Mouse (Mus musculus): ENCODE data around the gene Tmem203. TPM values are rescaled to one million over a fixed set of nuclear protein-coding genes. Genes with fewer than 3 reads are reported as not detected.

Gene Tmem203
- total RNA-seq (2023) = 20.6 TPM

GRCm38 (mm10) chr2:25255284-25255779 lies at the start of gene Tmem203:
TSS of gene Tmem203 (plus strand) at chr2:25255439.

GRCm38 (mm10) chr2:25211121-25211670 lies 44.0 kb upstream of the Tmem203 start, which contains the start of gene Nelfb:
TSS of gene Nelfb (minus strand) at chr2:25211489.

GRCm38 (mm10) chr2:25214444-25214843 lies 40.8 kb upstream of the Tmem203 start, which contains the start of gene Stpg3:
TSS of gene Stpg3 (minus strand) at chr2:25214637.

GRCm38 (mm10) chr2:25218445-25218844 lies 36.8 kb upstream of the Tmem203 start, which contains the start of gene Fam166a:
TSS of gene Fam166a (plus strand) at chr2:25218745.

GRCm38 (mm10) chr2:25224492-25224765 lies 30.8 kb upstream of the Tmem203 start, which contains the start of gene Tubb4b:
TSS of gene Tubb4b (minus strand) at chr2:25224702.

GRCm38 (mm10) chr2:25234050-25234449 lies 21.2 kb upstream of the Tmem203 start, which contains the start of gene Slc34a3:
TSS of gene Slc34a3 (minus strand) at chr2:25234364.

GRCm38 (mm10) chr2:25236614-25237013 lies 18.6 kb upstream of the Tmem203 start, which contains the start of gene Rnf224:
TSS of gene Rnf224 (minus strand) at chr2:25236787.

GRCm38 (mm10) chr2:25242101-25242506 lies 13.1 kb upstream of the Tmem203 start, which contains the start of the genes Rnf208 and Cysrt1:
TSS of gene Rnf208 (plus strand) at chr2:25242255.
TSS of gene Cysrt1 (minus strand) at chr2:25242452.

GRCm38 (mm10) chr2:25246183-25247072 lies 8.8 kb upstream of the Tmem203 start, which contains the start of gene AL732309.1:
TSS of gene AL732309.1 (minus strand) at chr2:25246863.

GRCm38 (mm10) chr2:25262291-25262767 lies 7.1 kb downstream of the Tmem203 start, which contains the start of gene Tprn:
TSS of gene Tprn (plus strand) at chr2:25262618.

GRCm38 (mm10) chr2:25271827-25272511 lies 16.7 kb downstream of the Tmem203 start, which contains the start of the genes Ssna1 and Anapc2:
TSS of gene Ssna1 (minus strand) at chr2:25272438.
TSS of gene Anapc2 (plus strand) at chr2:25272478.

GRCm38 (mm10) chr2:25287927-25288649 lies 32.8 kb downstream of the Tmem203 start, which contains the start of gene Tmem210:
TSS of gene Tmem210 (plus strand) at chr2:25288145.

GRCm38 (mm10) chr2:25289651-25290050 lies 34.4 kb downstream of the Tmem203 start, which contains the start of gene Lrrc26:
TSS of gene Lrrc26 (plus strand) at chr2:25289915.

Other genes starting within 250 kb of the Tmem203 start
- gene Nsmf, start 201.1 kb upstream of the Tmem203 start, total RNA-seq (2023) = 22.7 TPM
- gene Entpd8, start 175.1 kb upstream of the Tmem203 start, total RNA-seq (2023) = not detected
- gene Noxa1, start 160.3 kb upstream of the Tmem203 start, total RNA-seq (2023) = not detected
- 3.3 TPM for gene Nrarp, start 74.7 kb upstream of the Tmem203 start, total RNA-seq (2023)
- 25.9 TPM for gene Tor4a, start 58.6 kb upstream of the Tmem203 start, total RNA-seq (2023)
- 68.2 TPM for gene Nelfb, start 44.0 kb upstream of the Tmem203 start, total RNA-seq (2023)
- gene Stpg3, start 40.8 kb upstream of the Tmem203 start, total RNA-seq (2023) = not detected
- not detected for gene Fam166a, start 36.7 kb upstream of the Tmem203 start, total RNA-seq (2023)
- gene Tubb4b, start 30.7 kb upstream of the Tmem203 start, total RNA-seq (2023) = 105 TPM
- not detected for gene Slc34a3, start 21.1 kb upstream of the Tmem203 start, total RNA-seq (2023)
- not detected for gene Rnf224, start 18.7 kb upstream of the Tmem203 start, total RNA-seq (2023)
- gene Rnf208, start 13.2 kb upstream of the Tmem203 start, total RNA-seq (2023) = not detected
- gene Cysrt1, start 13.0 kb upstream of the Tmem203 start, total RNA-seq (2023) = not detected
- gene AL732309.1, start 8.6 kb upstream of the Tmem203 start, total RNA-seq (2023) = 11.0 TPM
- 20.0 TPM for gene Tprn, start 7.2 kb downstream of the Tmem203 start, total RNA-seq (2023)
- gene Ssna1, start 17.0 kb downstream of the Tmem203 start, total RNA-seq (2023) = 39.1 TPM
- gene Anapc2, start 17.0 kb downstream of the Tmem203 start, total RNA-seq (2023) = 92.6 TPM
- not detected for gene Tmem210, start 32.7 kb downstream of the Tmem203 start, total RNA-seq (2023)
- gene Lrrc26, start 34.5 kb downstream of the Tmem203 start, total RNA-seq (2023) = not detected
- gene Grin1, start 63.7 kb downstream of the Tmem203 start, total RNA-seq (2023) = not detected
- 34.4 TPM for gene Man1b1, start 76.9 kb downstream of the Tmem203 start, total RNA-seq (2023)
- 13.0 TPM for gene Dpp7, start 100.9 kb downstream of the Tmem203 start, total RNA-seq (2023)
- 12.6 TPM for gene Uap1l1, start 110.2 kb downstream of the Tmem203 start, total RNA-seq (2023)
- not detected for gene Sapcd2, start 116.9 kb downstream of the Tmem203 start, total RNA-seq (2023)
- gene Entpd2, start 140.4 kb downstream of the Tmem203 start, total RNA-seq (2023) = not detected
- gene Npdc1, start 143.9 kb downstream of the Tmem203 start, total RNA-seq (2023) = 2.3 TPM
- gene Fut7, start 167.8 kb downstream of the Tmem203 start, total RNA-seq (2023) = 0.52 TPM
- gene Abca2, start 173.3 kb downstream of the Tmem203 start, total RNA-seq (2023) = 80.3 TPM
- gene Clic3, start 201.4 kb downstream of the Tmem203 start, total RNA-seq (2023) = not detected
- gene Paxx, start 205.7 kb downstream of the Tmem203 start, total RNA-seq (2023) = 83.0 TPM
- gene Ptgds, start 214.6 kb downstream of the Tmem203 start, total RNA-seq (2023) = not detected
- gene Lcn12, start 238.5 kb downstream of the Tmem203 start, total RNA-seq (2023) = not detected
- 60.4 TPM for gene Fbxw5, start 245.3 kb downstream of the Tmem203 start, total RNA-seq (2023)
- gene C8g, start 246.3 kb downstream of the Tmem203 start, total RNA-seq (2023) = not detected